Mouse (Mus musculus) embryo, embryonic 11 days (tissue): ENCODE measurements around the gene Vmn2r60.
"Not testable (repeated sequence)": the region's sequence is repeated elsewhere in the genome, so short reads cannot be mapped to it uniquely, and the experiment has no call there.

Source experiments
- DNase-seq: peaks from one replicate; pipeline ENCODE4 v3.0.0-alpha.2; 2015

Vmn2r60 gene

DNA sequence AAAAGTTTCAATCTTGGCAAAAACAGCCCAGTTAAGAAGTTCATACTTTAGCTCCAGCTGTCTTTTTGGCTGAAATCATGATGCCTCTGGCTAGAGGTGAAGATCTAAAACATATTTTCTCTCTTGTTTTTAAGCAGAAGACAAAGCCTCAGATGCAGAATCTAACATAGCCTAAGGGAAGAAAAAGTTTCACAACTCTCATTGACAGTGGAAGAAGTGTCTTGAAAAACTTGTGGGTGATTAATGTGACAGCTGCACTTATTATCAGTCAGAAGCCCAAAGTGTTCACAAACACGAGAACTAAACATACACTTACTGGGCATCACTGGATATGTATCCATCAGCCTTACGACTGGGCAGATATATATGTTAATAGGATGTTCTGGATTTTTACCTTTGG lies at the start of gene Vmn2r60:
Gene Vmn2r60, plus strand, starts transcription at position 301 of the 400 bp plus-strand sequence.
- no peak for DNase-seq

DNA sequence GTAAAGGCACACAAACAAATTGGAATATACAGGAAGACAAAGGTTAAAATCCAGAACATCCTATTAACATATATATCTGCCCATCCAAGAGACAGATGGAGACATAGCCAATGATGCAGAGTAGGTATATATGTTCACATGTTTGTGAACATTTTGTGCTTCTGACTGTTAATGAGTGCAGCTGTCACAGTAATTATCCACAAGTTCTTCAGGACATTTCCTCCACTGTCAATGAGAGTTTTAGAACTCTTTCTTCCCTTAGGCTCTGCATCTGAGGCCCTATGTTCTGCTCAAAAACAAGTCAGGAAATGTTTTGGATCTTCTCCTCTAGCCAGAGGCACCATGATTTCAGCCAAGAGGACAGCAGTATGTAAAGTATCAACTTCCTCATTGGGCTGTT lies 48.6 kb upstream of the Vmn2r60 start, which contains the start of gene Vmn2r59:
Gene Vmn2r59, minus strand, starts transcription at position 101 of the 400 bp plus-strand sequence.
- no peak for DNase-seq

DNA sequence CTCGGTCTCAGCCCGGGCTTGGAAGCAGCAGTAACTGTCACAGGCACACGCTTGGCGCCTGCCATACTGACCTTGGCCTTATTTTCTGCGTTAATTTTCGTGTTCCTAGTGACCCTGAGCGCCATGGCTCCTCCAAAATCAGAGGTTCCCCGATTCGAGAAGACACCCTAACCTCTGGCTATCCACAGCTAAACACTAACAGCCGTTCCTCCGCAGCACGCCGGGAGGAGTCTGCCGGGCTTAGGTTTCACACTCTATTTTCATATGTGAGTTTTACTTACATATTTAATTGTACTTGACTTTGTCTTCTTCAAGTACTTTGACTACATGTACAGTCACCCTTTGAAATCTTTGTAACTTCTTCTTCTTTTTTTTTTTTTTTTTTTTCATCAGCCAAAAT lies 509 bp upstream of the Vmn2r60 start:
- DNase-seq = not testable (repeated sequence)
